Mouse (Mus musculus) limb, embryonic 10.5 days (tissue): ENCODE measurements at regions not wholly inside any gene's neighbourhood (a gene's known extent, or its start where the extent isn't known, plus 50 kb on each side); places are given as distances from the start of the nearest gene placed in this dataset.

Experiments
- DNase-seq: peaks from one replicate; pipeline ENCODE4 v3.0.0-alpha.2; 2017; ENCODE audit warnings: low spot score
- H3K27ac ChIP-seq: fragments of 300-500 bp; sonication (generic); 2 replicates; pipeline ENCODE4 v1.5.1; 2016; ENCODE audit warnings: mild to moderate bottlenecking
- H3K27me3 ChIP-seq: fragments of 300-500 bp; sonication (generic); 2 replicates; pipeline ENCODE4 v1.6.1; 2016; ENCODE audit warnings: low read depth, mild to moderate bottlenecking; ENCODE audit not compliant: poor library complexity, severe bottlenecking
- H3K36me3 ChIP-seq: fragments of 300-500 bp; sonication (generic); 2 replicates; pipeline ENCODE4 v1.6.1; 2016; ENCODE audit warnings: mild to moderate bottlenecking, moderate library complexity
- H3K4me1 ChIP-seq: fragments of 300-500 bp; sonication (generic); 2 replicates; pipeline ENCODE4 v1.6.1; 2016
- H3K4me3 ChIP-seq: fragments of 300-500 bp; sonication (generic); 2 replicates; pipeline ENCODE4 v1.5.1; 2016; ENCODE audit warnings: mild to moderate bottlenecking, moderate library complexity
- H3K9me3 ChIP-seq: fragments of 300-500 bp; sonication (generic); replicated peaks from 2 replicates; pipeline ENCODE4 v1.6.1; 2016; ENCODE audit warnings: mild to moderate bottlenecking
- WGBS: fragments of 180-500 bp; shearing (Covaris S2); methylation state at CpG from one replicate; pipeline ENCODE4 v1.1.7; 2016; 5-methylcytosine and 5-hydroxymethylcytosine counted together

GRCm38 (mm10) chr16:62562051-62562450 is 224.6 kb downstream of the Nsun3 start:
- Histone ChIP-seq H3K36me3 (no peaks in the 10 kb centered on the region), H3K9me3 (no peaks in the 10 kb centered on the region), H3K27me3 (no peaks in the 10 kb centered on the region), H3K4me3 (no peak overlapping the region), H3K4me1 (no peaks in the 10 kb centered on the region), H3K27ac (no peak overlapping the region)
- WGBS = 43% methylated on average over 4 of the region's 4 CpGs
- DNase-seq = peak; percentile 69

GRCm38 (mm10) chr16:62543156-62543555 is 243.5 kb downstream of the Nsun3 start:
- Histone ChIP-seq H3K36me3 (no peaks in the 10 kb centered on the region), H3K27me3 (no peaks in the 10 kb centered on the region), H3K4me1 (no peaks in the 10 kb centered on the region), H3K9me3 (no peaks in the 10 kb centered on the region), H3K27ac (no peak overlapping the region), H3K4me3 (no peak overlapping the region)
- DNase-seq = no peak
- 89% methylated on average over 2 of the region's 2 CpGs for WGBS

GRCm38 (mm10) chr16:62537730-62538479 is 248.7 kb downstream of the Nsun3 start:
- DNase-seq = no peak

GRCm38 (mm10) chr16:62509321-62509720 is 277.3 kb downstream of the Nsun3 start:
- H3K9me3 ChIP-seq = no peaks in the 10 kb centered on the region
- H3K4me1 ChIP-seq = no peaks in the 10 kb centered on the region
- no peaks in the 10 kb centered on the region for H3K36me3 ChIP-seq
- 94% methylated on average over 1 of the region's 1 CpGs for WGBS
- H3K4me3 ChIP-seq = no peak overlapping the region
- H3K27me3 ChIP-seq = no peaks in the 10 kb centered on the region
- H3K27ac ChIP-seq = no peak overlapping the region
- no peak for DNase-seq

More at GRCm38 (mm10) chr16:62537730-62538479, 248.7 kb downstream of the Nsun3 start:
- Histone ChIP-seq H3K36me3 (no peaks in the 10 kb centered on the region), H3K9me3 (no peaks in the 10 kb centered on the region), H3K4me3 (no peak overlapping the region), H3K27ac (no peak overlapping the region), H3K27me3 (no peaks in the 10 kb centered on the region), H3K4me1 (no peaks in the 10 kb centered on the region)
- WGBS = 88% methylated on average over 7 of the region's 7 CpGs

GRCm38 (mm10) chr16:62506725-62507482 is 279.7 kb downstream of the Nsun3 start:
- WGBS = 66% methylated on average over 2 of the region's 2 CpGs
- Histone ChIP-seq H3K4me1 (no peaks in the 10 kb centered on the region), H3K36me3 (no peaks in the 10 kb centered on the region), H3K27ac (no peak overlapping the region), H3K27me3 (no peaks in the 10 kb centered on the region), H3K4me3 (no peak overlapping the region), H3K9me3 (no peaks in the 10 kb centered on the region)
- DNase-seq = no peak

- DNase-seq = no peak
- Histone ChIP-seq H3K27me3 (no peaks in the 10 kb centered on the region), H3K9me3 (no peaks in the 10 kb centered on the region), H3K4me3 (no peak overlapping the region), H3K27ac (no peak overlapping the region), H3K4me1 (no peaks in the 10 kb centered on the region), H3K36me3 (no peaks in the 10 kb centered on the region)
- WGBS = 64% methylated on average over 6 of the region's 6 CpGs
Measured at GRCm38 (mm10) chr16:62500870-62501269, 285.7 kb downstream of the Nsun3 start.

- no peaks in the 10 kb centered on the region for H3K27me3 ChIP-seq
Measured at GRCm38 (mm10) chr16:62500334-62500733, 286.3 kb downstream of the Nsun3 start.

GRCm38 (mm10) chr16:62498761-62499160 is 287.9 kb downstream of the Nsun3 start:
- no peaks in the 10 kb centered on the region for H3K36me3 ChIP-seq
- no peaks in the 10 kb centered on the region for H3K9me3 ChIP-seq
- H3K4me1 ChIP-seq = no peaks in the 10 kb centered on the region
- H3K27ac ChIP-seq = no peak overlapping the region
- no peak for DNase-seq
- no peaks in the 10 kb centered on the region for H3K27me3 ChIP-seq
- WGBS = 84% methylated on average over 5 of the region's 5 CpGs
- H3K4me3 ChIP-seq = no peak overlapping the region

More at GRCm38 (mm10) chr16:62500334-62500733, 286.3 kb downstream of the Nsun3 start:
- H3K36me3 ChIP-seq = no peaks in the 10 kb centered on the region
- H3K4me1 ChIP-seq = no peaks in the 10 kb centered on the region
- no peak overlapping the region for H3K4me3 ChIP-seq
- no peak overlapping the region for H3K27ac ChIP-seq
- WGBS = 80% methylated on average over 6 of the region's 6 CpGs
- no peak for DNase-seq
- H3K9me3 ChIP-seq = no peaks in the 10 kb centered on the region

- Histone ChIP-seq H3K27me3 (no peaks in the 10 kb centered on the region), H3K4me3 (no peak overlapping the region), H3K27ac (no peak overlapping the region), H3K4me1 (no peaks in the 10 kb centered on the region), H3K9me3 (no peaks in the 10 kb centered on the region), H3K36me3 (no peaks in the 10 kb centered on the region)
- DNase-seq = no peak
- WGBS = 65% methylated on average over 9 of the region's 9 CpGs
Measured at GRCm38 (mm10) chr16:62496697-62497096, 289.9 kb downstream of the Nsun3 start.

- 86% methylated on average over 2 of the region's 2 CpGs for WGBS
- no peak overlapping the region for H3K27ac ChIP-seq
Measured at GRCm38 (mm10) chr16:62470133-62470532, 316.5 kb downstream of the Nsun3 start.

GRCm38 (mm10) chr16:62469286-62469685 is 317.3 kb downstream of the Nsun3 start:
- Histone ChIP-seq H3K27me3 (peaks cover 51% of the 10 kb centered on the region; the same call in 1 of the 2 replicates), H3K27ac (0 out of 2 replicates have a peak overlapping the region, but pooled peaks have one; percentile 20), H3K4me1 (peaks cover 24% of the 10 kb centered on the region), H3K4me3 (no peak overlapping the region), H3K36me3 (no peaks in the 10 kb centered on the region), H3K9me3 (no peaks in the 10 kb centered on the region)
- no peak for DNase-seq
- WGBS = 44% methylated on average over 3 of the region's 3 CpGs

More at GRCm38 (mm10) chr16:62470133-62470532, 316.5 kb downstream of the Nsun3 start:
- Histone ChIP-seq H3K9me3 (no peaks in the 10 kb centered on the region), H3K27me3 (peaks cover 44% of the 10 kb centered on the region; the same call in 1 of the 2 replicates), H3K4me3 (no peak overlapping the region), H3K36me3 (no peaks in the 10 kb centered on the region), H3K4me1 (peaks cover 24% of the 10 kb centered on the region)
- no peak for DNase-seq

- WGBS = 23% methylated on average over 3 of the region's 3 CpGs
- H3K27ac ChIP-seq = no peak overlapping the region
- H3K36me3 ChIP-seq = no peaks in the 10 kb centered on the region
- H3K4me3 ChIP-seq = no peak overlapping the region
- no peaks in the 10 kb centered on the region for H3K9me3 ChIP-seq
- H3K4me1 ChIP-seq = peaks cover 24% of the 10 kb centered on the region
- DNase-seq = peak; percentile 69
- peaks cover 55% of the 10 kb centered on the region; the same call in 1 of the 2 replicates for H3K27me3 ChIP-seq
Measured at GRCm38 (mm10) chr16:62468846-62469245, 317.8 kb downstream of the Nsun3 start.

GRCm38 (mm10) chr16:62459949-62460551 is 326.6 kb downstream of the Nsun3 start:
- H3K27me3 ChIP-seq = peaks cover 30% of the 10 kb centered on the region; the same call in 1 of the 2 replicates
- H3K4me1 ChIP-seq = 0 out of 2 replicates have a peak, but pooled peaks cover 3% of the 10 kb centered on the region
- no peak for DNase-seq
- H3K27ac ChIP-seq = no peak overlapping the region
- no peak overlapping the region for H3K4me3 ChIP-seq
- no peaks in the 10 kb centered on the region for H3K36me3 ChIP-seq
- H3K9me3 ChIP-seq = no peaks in the 10 kb centered on the region
- 35% methylated on average over 4 of the region's 4 CpGs for WGBS
